In the genomic region with DNA sequence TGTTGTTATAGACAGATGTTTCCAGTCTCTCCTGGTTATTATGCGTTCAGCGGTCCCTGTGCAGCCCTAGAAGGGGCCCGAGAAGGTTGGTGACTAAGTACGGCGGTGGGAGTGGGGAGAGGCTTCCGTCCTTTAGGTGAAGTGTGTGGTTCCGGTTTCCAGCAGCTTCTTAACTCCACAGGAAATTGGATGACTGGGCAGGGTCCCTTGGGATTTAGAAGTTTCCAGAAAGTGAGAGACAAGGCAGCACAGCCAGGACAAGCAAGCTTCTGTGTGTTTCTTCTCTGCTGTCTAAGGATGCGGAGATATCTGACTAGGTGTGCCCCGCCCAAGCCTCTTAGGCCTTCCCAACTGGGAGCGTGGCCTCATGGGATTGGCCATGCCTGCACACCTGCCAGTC, we compare ENCODE assay signal across 18 mouse cellular contexts. TPM values are rescaled to one million over a fixed set of nuclear protein-coding genes. Genes with fewer than 3 reads are reported as not detected.
DNase-seq lines count a peak whose midpoint lies in the region; ATAC-seq and TF ChIP-seq lines count a peak whose summit lies in the region.
"Had no signal": no experiment of that assay in that cellular context is flagged by ENCODE, and none has a peak within 500 bp of the region (broad histone marks: within the 10 kb centered on the region; RNA-seq: fewer than 3 reads in every experiment).

No protein-coding gene starts in this region.

- no peaks in the 10 kb centered on the region for H3K27me3 ChIP-seq in kidney, embryonic 16.5 days (ENCODE audit: insufficient read depth, low read length)
- no peaks in the 10 kb centered on the region for H3K27me3 ChIP-seq in heart, embryonic 13.5 days (replicated peaks)
- H3K27me3 ChIP-seq in intestine, postnatal 0 days (replicated peaks; ENCODE audit: control insufficient read depth, insufficient read depth, low read length): no peaks in the 10 kb centered on the region
- H3K27me3 ChIP-seq: forebrain, embryonic 12.5 days; hindbrain, embryonic 15.5 days had no signal

- WGBS in kidney, embryonic 16.5 days: 72% methylated on average over 10 of the region's 10 CpGs
- 60% methylated on average over 10 of the region's 10 CpGs for WGBS in heart, embryonic 13.5 days
- WGBS in intestine, postnatal 0 days: 67% methylated on average over 10 of the region's 10 CpGs

- H3K4me1 ChIP-seq in kidney, embryonic 16.5 days (ENCODE audit: insufficient read depth, low read length): peaks cover 28% of the 10 kb centered on the region
- peaks cover 95% of the 10 kb centered on the region for H3K4me1 ChIP-seq in heart, embryonic 13.5 days
- no peaks in the 10 kb centered on the region for H3K4me1 ChIP-seq in intestine, postnatal 0 days (replicated peaks; ENCODE audit: control insufficient read depth, insufficient read depth, low read length)
- H3K4me1 ChIP-seq: hindbrain, embryonic 15.5 days had no signal

- H3K27ac ChIP-seq in kidney, embryonic 16.5 days (ENCODE audit: low read length): 0 out of 2 replicates have a peak overlapping the region, but pooled peaks have one; percentile 27
- peak overlapping the region; percentile 50 for H3K27ac ChIP-seq in heart, embryonic 13.5 days (replicated peaks)
- no peak overlapping the region for H3K27ac ChIP-seq in intestine, postnatal 0 days (ENCODE audit: low read depth, low read length)
- H3K27ac ChIP-seq: forebrain, embryonic 12.5 days; hindbrain, embryonic 15.5 days had no signal

- H3K9me3 ChIP-seq in kidney, embryonic 16.5 days (ENCODE audit: low read length): no peaks in the 10 kb centered on the region
- no peaks in the 10 kb centered on the region for H3K9me3 ChIP-seq in heart, embryonic 13.5 days
- H3K9me3 ChIP-seq in intestine, postnatal 0 days (ENCODE audit: control insufficient read depth): no peaks in the 10 kb centered on the region
- H3K9me3 ChIP-seq: forebrain, embryonic 12.5 days; hindbrain, embryonic 15.5 days had no signal

- no peak for TF ChIP-seq CTCF in intestine, postnatal 0 days (IDR thresholded peaks at IDR 0.05; ENCODE audit: low read depth)

- no peak overlapping the region for H3K4me3 ChIP-seq in kidney, embryonic 16.5 days (ENCODE audit: low read length)
- no peak overlapping the region for H3K4me3 ChIP-seq in heart, embryonic 13.5 days
- no peak overlapping the region for H3K4me3 ChIP-seq in intestine, postnatal 0 days (ENCODE audit: low read depth, low read length)
- H3K4me3 ChIP-seq: forebrain, embryonic 12.5 days; hindbrain, embryonic 15.5 days had no signal

- H3K9ac ChIP-seq in kidney, embryonic 16.5 days (replicated peaks; ENCODE audit: low read length): no peak overlapping the region
- H3K9ac ChIP-seq in heart, embryonic 13.5 days: 0 out of 2 replicates have a peak overlapping the region, but pooled peaks have one; percentile 28
- H3K9ac ChIP-seq in intestine, postnatal 0 days (ENCODE audit: low read depth, low read length): no peak overlapping the region
- H3K9ac ChIP-seq: forebrain, embryonic 12.5 days; hindbrain, embryonic 15.5 days had no signal

- H3K4me2 ChIP-seq in kidney, embryonic 16.5 days (replicated peaks; ENCODE audit: low read depth, low read length): no peak overlapping the region
- no peak overlapping the region for H3K4me2 ChIP-seq in heart, embryonic 13.5 days
- no peak overlapping the region for H3K4me2 ChIP-seq in intestine, postnatal 0 days (replicated peaks; ENCODE audit: low read depth)
- H3K4me2 ChIP-seq: forebrain, embryonic 12.5 days; hindbrain, embryonic 15.5 days had no signal

- DNase-seq in kidney, postnatal 14 days: no peak
- DNase-seq in NIH3T3 (ENCODE audit: low read depth): peak; percentile 31
- DNase-seq in thymus, adult 18-20 months: no peak
- DNase-seq in right cerebral cortex, postnatal 36 days (ENCODE audit: low spot score in 2 of 2): no peak
- DNase-seq: adrenal gland, postnatal 36 days; cerebellum, adult 18-20 months; lung, postnatal 10 days; right cerebral cortex, adult 18-20 months; thymus, postnatal 4 days had no signal

- ATAC-seq in kidney, embryonic 16.5 days (ENCODE audit: low FRiP score, low TSS enrichment): no peak
- no peak for ATAC-seq in heart, embryonic 13.5 days (ENCODE audit: extremely low read depth, insufficient number of reproducible peaks, low FRiP score, low TSS enrichment)
- 0 out of 2 replicates have a peak, but pooled peaks have one; percentile 14 for ATAC-seq in intestine, postnatal 0 days
- ATAC-seq in CD4-positive, CD25-positive, alpha-beta regulatory T cell, adult 4 months: no peak
- ATAC-seq: midbrain, embryonic 16.5 days had no signal

- H3K36me3 ChIP-seq in kidney, embryonic 16.5 days (ENCODE audit: insufficient read depth, low read length): peaks cover 83% of the 10 kb centered on the region
- H3K36me3 ChIP-seq in heart, embryonic 13.5 days: peaks cover 92% of the 10 kb centered on the region
- H3K36me3 ChIP-seq in intestine, postnatal 0 days (ENCODE audit: control insufficient read depth, insufficient read depth): 0 out of 2 replicates have a peak, but pooled peaks cover 22% of the 10 kb centered on the region
- H3K36me3 ChIP-seq: forebrain, embryonic 12.5 days; hindbrain, embryonic 15.5 days had no signal

RNA-seq across cellular contexts. Expression of a gene that starts 10.4 kb away (rescaled TPM):
- polyA plus RNA-seq in kidney, embryonic 16.5 days (2015; fragmentation: Nextera tagmentation; extraction: Ambion mirVana): 174 and 175 TPM in 2 replicates
- 90.6 and 91.3 TPM in 2 replicates for polyA plus RNA-seq in heart, embryonic 13.5 days (2015; fragmentation: Nextera tagmentation; extraction: Ambion mirVana)
- 25.8 and 27.5 TPM in 2 replicates for polyA plus RNA-seq in intestine, postnatal 0 days (2015; fragmentation: Nextera tagmentation; extraction: Ambion mirVana)
- polyA plus RNA-seq in CD4-positive, CD25-positive, alpha-beta regulatory T cell, adult 4 months (2017; shearing (Covaris generic)): not detected

RNA-seq across cellular contexts. Expression of a gene that starts 34.8 kb away (rescaled TPM):
- polyA plus RNA-seq in kidney, embryonic 16.5 days (2015; fragmentation: Nextera tagmentation; extraction: Ambion mirVana): not detected in 2 replicates
- not detected in 2 replicates for polyA plus RNA-seq in heart, embryonic 13.5 days (2015; fragmentation: Nextera tagmentation; extraction: Ambion mirVana)
- polyA plus RNA-seq in intestine, postnatal 0 days (2015; fragmentation: Nextera tagmentation; extraction: Ambion mirVana): not detected in 2 replicates
- not detected for polyA plus RNA-seq in CD4-positive, CD25-positive, alpha-beta regulatory T cell, adult 4 months (2017; shearing (Covaris generic))
- polyA plus RNA-seq: forebrain, embryonic 12.5 days; hindbrain, embryonic 15.5 days; limb, embryonic 11.5 days; midbrain, embryonic 16.5 days; neural tube, embryonic 14.5 days had no signal

Comparison
In these comparisons a context has a peak if more than half of its experiments do, and no peak if none do; other contexts are left out.
1. RNA of a gene that starts 10.4 kb away (polyA plus RNA-seq): 174 to 175 TPM in kidney, embryonic 16.5 days, 90.6 to 91.3 TPM in heart, embryonic 13.5 days and 25.8 to 27.5 TPM in intestine, postnatal 0 days; not detected in CD4-positive, CD25-positive, alpha-beta regulatory T cell, adult 4 months; every median in the first group is over 10 times any median in the second.